Mouse (Mus musculus) forebrain, embryonic 10.5 days (tissue): ENCODE measurements around the gene Olfr64. TPM values are rescaled to one million over a fixed set of nuclear protein-coding genes. Genes with fewer than 3 reads are reported as not detected.
A peak's percentile ranks its signal among the peaks of the same experiment; 100 is the strongest.

ENCODE experiments used
- DNase-seq: peaks from one replicate; pipeline ENCODE4 v3.0.0-alpha.2; 2017; ENCODE audit warnings: low spot score; ENCODE audit errors: extremely low spot score
- H3K27ac ChIP-seq: fragments of 300-500 bp; sonication (generic); 2 replicates; pipeline ENCODE4 v1.5.1; 2016; ENCODE audit warnings: mild to moderate bottlenecking
- H3K27me3 ChIP-seq: fragments of 300-500 bp; sonication (generic); 2 replicates; pipeline ENCODE4 v1.6.1; 2016; ENCODE audit warnings: mild to moderate bottlenecking; ENCODE audit not compliant: poor library complexity, severe bottlenecking
- H3K36me3 ChIP-seq: fragments of 300-500 bp; sonication (generic); replicated peaks from 2 replicates; pipeline ENCODE4 v1.6.1; 2016; ENCODE audit warnings: mild to moderate bottlenecking, moderate library complexity
- H3K4me1 ChIP-seq: fragments of 300-500 bp; sonication (generic); 2 replicates; pipeline ENCODE4 v1.6.1; 2016
- H3K4me3 ChIP-seq: fragments of 300-500 bp; sonication (generic); 2 replicates; pipeline ENCODE4 v1.5.1; 2016; ENCODE audit warnings: mild to moderate bottlenecking, moderate library complexity
- H3K9me3 ChIP-seq: fragments of 300-500 bp; sonication (generic); 2 replicates; pipeline ENCODE4 v1.6.1; 2016; ENCODE audit warnings: mild to moderate bottlenecking, moderate library complexity
- WGBS: fragments of 180-500 bp; shearing (Covaris S2); methylation state at CpG from one replicate; pipeline ENCODE4 v1.1.7; 2016; 5-methylcytosine and 5-hydroxymethylcytosine counted together
- polyA plus RNA-seq: library from polyadenylated mRNA; unstranded; fragments of >200 nt; fragmentation: Nextera tagmentation; extraction: Ambion mirVana; gene quantifications from 2 replicates; pipeline ENCODE4 v1.2.1, GENCODE M21; 2016

Olfr64 gene
- polyA plus RNA-seq, 1 experiment from 2014 or later = not detected

DNA sequence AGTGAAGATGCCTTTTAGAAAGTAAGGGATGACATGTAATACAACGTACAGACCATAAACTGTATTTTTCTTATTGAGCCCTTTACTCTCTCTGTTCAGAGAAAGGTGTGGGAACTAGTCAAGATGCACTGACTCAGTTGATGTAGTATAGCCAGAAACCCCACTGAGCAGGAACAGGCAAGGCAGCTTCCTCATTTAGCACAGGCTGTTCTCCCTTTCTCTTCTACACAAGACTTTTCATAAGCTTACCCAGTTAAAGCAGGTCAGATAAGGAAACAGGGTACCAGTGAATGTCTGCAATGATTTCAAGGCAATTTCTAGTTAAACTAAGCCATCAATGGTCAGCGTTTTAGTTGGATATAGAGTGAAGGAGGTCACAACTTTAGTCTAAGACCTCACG lies 32.8 kb downstream of the Olfr64 start:
- H3K9me3 ChIP-seq = no peaks in the 10 kb centered on the region
- no peak for DNase-seq
- no peak overlapping the region; the same call in 1 of the 2 replicates for H3K27ac ChIP-seq
- no peaks in the 10 kb centered on the region for H3K4me1 ChIP-seq
- no peaks in the 10 kb centered on the region for H3K36me3 ChIP-seq
- H3K4me3 ChIP-seq = no peak overlapping the region
- no peaks in the 10 kb centered on the region for H3K27me3 ChIP-seq
- 89% methylated on average over 3 of the region's 3 CpGs for WGBS

DNA sequence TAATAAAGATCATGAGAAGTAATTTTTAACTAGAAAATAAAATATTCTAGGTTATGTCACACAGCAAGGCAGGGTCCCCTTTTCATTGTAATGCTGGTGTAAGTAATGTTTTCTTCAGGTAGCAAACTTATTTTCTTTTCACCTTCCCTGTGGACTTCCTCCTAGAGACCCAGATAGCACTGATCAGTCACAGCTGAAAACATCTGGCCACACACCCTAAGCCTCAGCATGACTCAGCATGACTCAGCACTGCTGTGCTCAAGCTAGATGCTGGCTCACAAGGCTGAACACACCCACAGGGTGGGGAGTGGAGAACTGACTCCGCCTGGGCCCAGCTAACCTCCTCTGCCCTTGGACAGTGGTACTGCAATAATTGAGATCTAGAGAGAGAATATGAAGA lies 33.4 kb downstream of the Olfr64 start:
- H3K27ac ChIP-seq = no peak overlapping the region
- no peaks in the 10 kb centered on the region for H3K27me3 ChIP-seq
- WGBS = 46% methylated on average over 1 of the region's 1 CpGs
- no peaks in the 10 kb centered on the region for H3K9me3 ChIP-seq
- no peaks in the 10 kb centered on the region for H3K36me3 ChIP-seq
- H3K4me1 ChIP-seq = no peaks in the 10 kb centered on the region
- H3K4me3 ChIP-seq = no peak overlapping the region
- DNase-seq = peak; percentile 23

DNA sequence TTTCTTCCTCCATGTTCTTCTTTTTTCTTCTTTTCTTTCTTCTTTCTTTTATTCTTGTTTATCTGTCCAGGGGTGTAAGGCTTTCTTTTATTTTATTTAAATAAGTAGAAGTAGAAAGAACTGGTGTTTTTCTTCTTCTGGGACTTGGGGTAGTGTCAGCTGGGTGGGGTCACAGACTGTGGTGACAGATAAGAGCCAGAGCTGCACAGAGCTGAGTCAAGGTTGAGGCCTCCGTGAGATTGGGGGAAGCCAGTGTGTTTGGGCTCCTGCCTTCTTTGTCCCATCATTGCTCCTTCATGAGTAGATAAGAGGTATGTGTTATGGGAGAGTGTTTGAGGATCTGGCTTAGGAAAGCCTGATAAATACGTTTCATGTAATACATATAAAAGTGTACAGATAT lies 35.2 kb downstream of the Olfr64 start:
- Histone ChIP-seq H3K4me3 (no peak overlapping the region), H3K27ac (no peak overlapping the region), H3K4me1 (no peaks in the 10 kb centered on the region), H3K27me3 (no peaks in the 10 kb centered on the region), H3K9me3 (no peaks in the 10 kb centered on the region), H3K36me3 (no peaks in the 10 kb centered on the region)
- DNase-seq = no peak
- 68% methylated on average over 2 of the region's 2 CpGs for WGBS

DNA sequence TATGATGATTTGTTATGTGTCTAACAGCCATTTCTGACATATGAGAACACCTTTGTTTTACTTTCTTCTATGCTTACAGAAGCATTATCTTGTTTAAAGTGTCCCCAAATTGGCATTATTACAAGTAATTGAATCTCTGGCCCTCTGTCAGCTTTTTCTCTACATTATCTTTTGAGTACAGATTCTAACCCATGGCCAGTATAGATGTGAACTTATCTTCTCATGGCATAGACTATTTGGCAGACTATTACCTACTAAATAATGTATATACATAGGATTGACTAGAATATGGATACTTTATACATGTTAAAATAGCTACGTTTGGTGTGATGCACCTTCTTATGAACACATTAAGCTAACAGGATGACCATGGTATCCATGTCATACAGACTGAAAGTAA lies 39.6 kb downstream of the Olfr64 start:
- H3K36me3 ChIP-seq = no peaks in the 10 kb centered on the region
- H3K9me3 ChIP-seq = no peaks in the 10 kb centered on the region
- no peak overlapping the region for H3K4me3 ChIP-seq
- DNase-seq = no peak
- WGBS = 73% methylated on average over 1 of the region's 1 CpGs
- no peak overlapping the region for H3K27ac ChIP-seq
- no peaks in the 10 kb centered on the region for H3K27me3 ChIP-seq
- no peaks in the 10 kb centered on the region for H3K4me1 ChIP-seq

DNA sequence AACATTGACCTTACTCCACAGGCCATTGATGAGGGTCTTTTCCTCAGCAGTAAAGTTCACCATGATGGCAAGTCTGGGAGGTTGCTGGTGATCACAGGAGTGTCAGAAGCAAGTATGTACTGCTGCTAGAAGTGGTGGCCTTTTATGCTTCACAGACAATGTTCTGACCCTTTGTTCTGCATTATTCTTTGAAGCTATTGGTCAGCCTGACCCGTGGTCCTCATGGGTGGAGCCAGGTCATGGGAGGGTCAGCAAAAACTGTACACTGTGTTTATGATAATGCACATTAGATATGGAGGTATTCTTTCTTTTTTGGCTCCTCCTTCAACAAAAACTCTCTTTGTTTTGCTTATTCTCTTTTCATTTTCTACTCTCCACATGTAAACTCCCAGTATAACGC lies 41.2 kb downstream of the Olfr64 start, which contains the start of gene Hbb-y:
Hbb-y (minus strand) TSS at position 127 of the 400 bp plus-strand sequence.
- Histone ChIP-seq H3K36me3 (no peaks in the 10 kb centered on the region), H3K27me3 (no peaks in the 10 kb centered on the region), H3K27ac (no peak within 1 kb of the TSS), H3K9me3 (no peaks in the 10 kb centered on the region), H3K4me3 (no peak within 1 kb of the TSS), H3K4me1 (no peaks in the 10 kb centered on the region)
- no peak for DNase-seq
- WGBS = 77% methylated on average over 2 of the region's 2 CpGs

DNA sequence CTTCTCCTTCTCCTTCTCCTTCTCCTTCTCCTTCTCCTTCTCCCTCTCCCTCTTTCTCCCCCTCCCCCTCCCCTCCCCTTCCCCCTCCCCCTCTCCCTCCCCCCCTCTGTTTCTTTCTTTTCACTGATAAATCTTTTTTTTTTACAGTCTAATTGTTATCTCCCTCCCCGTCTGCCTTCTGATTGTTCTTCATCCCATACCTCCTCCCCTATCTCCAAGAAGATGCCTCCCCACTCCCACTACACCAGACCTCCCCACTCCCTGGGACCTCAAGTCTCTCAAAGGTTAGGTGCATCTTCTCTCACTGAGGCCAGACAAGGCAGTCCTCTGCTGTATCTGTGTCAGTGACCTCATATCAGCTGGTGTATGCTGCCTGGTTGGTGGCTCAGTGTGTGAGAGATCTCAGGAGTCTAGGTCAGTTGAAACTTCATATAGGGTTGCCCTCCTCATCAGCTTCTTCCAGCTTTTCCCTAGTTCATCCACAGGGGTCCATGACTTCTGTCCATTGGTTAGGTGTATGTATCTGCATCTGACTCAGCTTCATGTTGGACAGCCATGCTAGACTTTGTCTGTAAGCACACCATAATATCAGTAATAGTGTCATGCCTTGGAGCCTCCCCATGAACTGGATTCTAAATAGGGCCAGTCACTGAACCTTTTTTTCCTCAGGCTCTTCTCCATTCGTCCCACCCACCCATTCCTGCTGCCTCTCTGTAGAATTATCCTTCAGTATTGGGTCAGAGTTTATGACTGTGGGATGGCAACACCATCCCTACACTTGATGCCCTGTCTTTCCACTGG lies 49.6 kb downstream of the Olfr64 start:
- 71% methylated on average over 2 of the region's 2 CpGs for WGBS
- no peak overlapping the region for H3K4me3 ChIP-seq
- no peaks in the 10 kb centered on the region for H3K4me1 ChIP-seq
- H3K9me3 ChIP-seq = no peaks in the 10 kb centered on the region
- no peaks in the 10 kb centered on the region for H3K36me3 ChIP-seq
- no peak overlapping the region for H3K27ac ChIP-seq
- H3K27me3 ChIP-seq = no peaks in the 10 kb centered on the region
- DNase-seq = no peak

DNA sequence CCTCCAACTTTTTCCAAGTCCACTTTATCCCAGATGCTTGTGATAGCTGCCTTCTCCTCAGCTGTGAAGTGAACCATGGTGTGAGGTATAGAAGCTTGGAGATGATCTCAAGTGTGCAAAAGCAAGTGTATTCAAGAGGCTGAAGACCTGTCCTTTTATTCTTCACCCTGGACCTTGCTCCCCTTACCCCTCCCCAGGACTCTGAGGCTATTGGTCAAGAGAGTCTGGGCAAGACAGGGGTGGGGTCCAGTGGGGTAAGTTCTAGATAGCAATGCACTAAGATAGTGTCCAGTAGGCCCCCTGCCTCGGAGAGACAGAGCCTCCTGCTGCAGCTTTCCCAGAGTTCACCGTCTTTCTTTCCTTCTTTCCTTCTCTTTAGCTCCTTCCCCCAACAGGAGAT lies 51.3 kb downstream of the Olfr64 start, which contains the start of gene Hbb-bh1:
Hbb-bh1 (minus strand) TSS at position 131 of the 400 bp plus-strand sequence.
- no peaks in the 10 kb centered on the region for H3K36me3 ChIP-seq
- H3K27me3 ChIP-seq = no peaks in the 10 kb centered on the region
- peak within 1 kb of the TSS; percentile 6; the same call in 1 of the 2 replicates for H3K4me3 ChIP-seq
- DNase-seq = no peak
- no peaks in the 10 kb centered on the region for H3K9me3 ChIP-seq
- no peaks in the 10 kb centered on the region for H3K4me1 ChIP-seq
- WGBS = 90% methylated on average over 2 of the region's 2 CpGs
- H3K27ac ChIP-seq = no peak within 1 kb of the TSS

DNA sequence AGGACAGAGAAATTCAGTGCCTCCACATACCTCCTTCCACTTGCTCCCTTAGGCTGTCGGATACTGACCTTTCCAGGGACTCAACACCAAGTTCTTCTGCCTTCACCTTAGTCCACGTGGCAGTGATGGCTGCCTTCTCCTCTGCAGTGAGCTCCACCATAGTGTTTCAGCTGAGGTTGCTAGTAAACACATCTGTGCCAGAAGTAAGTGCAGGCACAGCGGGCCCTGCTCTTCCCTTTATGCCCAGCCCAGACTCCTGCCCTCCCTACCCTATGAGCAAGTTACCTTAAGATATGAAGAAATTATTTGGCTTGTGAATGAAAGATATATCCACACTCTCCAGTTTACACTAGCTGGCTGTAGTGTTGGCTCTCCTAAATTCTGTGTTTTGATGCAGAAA lies 54.0 kb downstream of the Olfr64 start, which contains the start of gene Hbb-bh2:
Hbb-bh2 (minus strand) TSS at position 253 of the 400 bp plus-strand sequence.
- H3K27ac ChIP-seq = no peak within 1 kb of the TSS
- DNase-seq = no peak
- no peaks in the 10 kb centered on the region for H3K27me3 ChIP-seq
- H3K4me3 ChIP-seq = no peak within 1 kb of the TSS
- WGBS = 73% methylated on average over 3 of the region's 3 CpGs
- H3K9me3 ChIP-seq = no peaks in the 10 kb centered on the region
- H3K4me1 ChIP-seq = no peaks in the 10 kb centered on the region
- H3K36me3 ChIP-seq = no peaks in the 10 kb centered on the region

Other genes starting within 250 kb of the Olfr64 start
- not detected in 2 replicates for gene Olfr623, start 230.8 kb downstream of the Olfr64 start, polyA plus RNA-seq
- gene Olfr624, start 223.3 kb downstream of the Olfr64 start, polyA plus RNA-seq = 0.04 TPM in 2 replicates
- not detected in 2 replicates for gene Olfr625-ps1, start 211.8 kb downstream of the Olfr64 start, polyA plus RNA-seq
- gene Olfr243, start 179.8 kb downstream of the Olfr64 start, polyA plus RNA-seq = not detected in 2 replicates
- gene Olfr628, start 164.1 kb downstream of the Olfr64 start, polyA plus RNA-seq = not detected in 2 replicates
- gene Olfr629, start 149.5 kb downstream of the Olfr64 start, polyA plus RNA-seq = not detected in 2 replicates
- gene Olfr630, start 137.2 kb downstream of the Olfr64 start, polyA plus RNA-seq = not detected in 2 replicates
- gene Olfr69, start 122.9 kb downstream of the Olfr64 start, polyA plus RNA-seq = not detected in 2 replicates
- gene Olfr68, start 114.8 kb downstream of the Olfr64 start, polyA plus RNA-seq = not detected in 2 replicates
- gene Olfr67, start 102.7 kb downstream of the Olfr64 start, polyA plus RNA-seq = not detected in 2 replicates
- gene Hbb-bt, start 80.5 kb downstream of the Olfr64 start, polyA plus RNA-seq = 183 and 303 TPM in 2 replicates
- 80.0 and 102 TPM in 2 replicates for gene Hbb-bs, start 66.4 kb downstream of the Olfr64 start, polyA plus RNA-seq
- gene Hbb-bh2, start 54.0 kb downstream of the Olfr64 start, polyA plus RNA-seq = 0.37 and 0.52 TPM in 2 replicates
- gene Hbb-bh1, start 51.3 kb downstream of the Olfr64 start, polyA plus RNA-seq = 4,104 and 5,437 TPM in 2 replicates
- 8,184 and 11,241 TPM in 2 replicates for gene Hbb-y, start 41.3 kb downstream of the Olfr64 start, polyA plus RNA-seq
- gene Olfr66, start 8.2 kb downstream of the Olfr64 start, polyA plus RNA-seq = not detected in 2 replicates
- gene Olfr65, start 9.0 kb upstream of the Olfr64 start, polyA plus RNA-seq = not detected in 2 replicates
- not detected in 2 replicates for gene Olfr631, start 34.3 kb upstream of the Olfr64 start, polyA plus RNA-seq
- not detected in 2 replicates for gene Olfr632, start 39.9 kb upstream of the Olfr64 start, polyA plus RNA-seq
- not detected in 2 replicates for gene Olfr633, start 50.0 kb upstream of the Olfr64 start, polyA plus RNA-seq
- 0.02 TPM in 1 of 2 replicates, not detected in the other for gene Olfr635, start 76.7 kb upstream of the Olfr64 start, polyA plus RNA-seq
- not detected in 2 replicates for gene Olfr638, start 104.3 kb upstream of the Olfr64 start, polyA plus RNA-seq
- 0.02 TPM in 1 of 2 replicates, not detected in the other for gene Olfr639, start 122.8 kb upstream of the Olfr64 start, polyA plus RNA-seq
- not detected in 2 replicates for gene Olfr640, start 131.1 kb upstream of the Olfr64 start, polyA plus RNA-seq
- not detected in 2 replicates for gene Olfr641, start 141.0 kb upstream of the Olfr64 start, polyA plus RNA-seq
- not detected in 2 replicates for gene Olfr642, start 158.2 kb upstream of the Olfr64 start, polyA plus RNA-seq
- not detected in 2 replicates for gene 4930516K23Rik, start 167.0 kb upstream of the Olfr64 start, polyA plus RNA-seq
- gene Olfr644, start 177.4 kb upstream of the Olfr64 start, polyA plus RNA-seq = not detected in 2 replicates
- gene Olfr645, start 191.0 kb upstream of the Olfr64 start, polyA plus RNA-seq = not detected in 2 replicates
- gene Olfr646, start 210.4 kb upstream of the Olfr64 start, polyA plus RNA-seq = not detected in 2 replicates
- gene Ubqln5, start 235.3 kb upstream of the Olfr64 start, polyA plus RNA-seq = not detected in 2 replicates
- gene Olfr643, start 242.9 kb upstream of the Olfr64 start, polyA plus RNA-seq = not detected in 2 replicates
- gene Ubqln3, start 248.8 kb upstream of the Olfr64 start, polyA plus RNA-seq = not detected in 2 replicates